ENCODE assay signal across 8 mouse cellular contexts in genomic region chr6:83317108-83317741, GRCm38 (mm10). TPM values are rescaled to one million over a fixed set of nuclear protein-coding genes. Genes with fewer than 3 reads are reported as not detected.
DNase-seq lines count a peak whose midpoint lies in the region; ATAC-seq and TF ChIP-seq lines count a peak whose summit lies in the region.

No protein-coding gene starts in this region.

- peak overlapping the region; percentile 80 for H3K4me3 ChIP-seq in forebrain, embryonic 13.5 days
- peak overlapping the region; percentile 95 for H3K4me3 ChIP-seq in liver, embryonic 16.5 days (ENCODE audit: low read depth, low read length)
- H3K4me3 ChIP-seq in neural tube, embryonic 12.5 days, result peak overlapping the region; percentile 91
- peak overlapping the region; percentile 86 for H3K4me3 ChIP-seq in stomach, postnatal 0 days (ENCODE audit: low read depth, low read length)

- intact Hi-C loops in heart, postnatal 10 days (cut with DNase I), result no loop called here

- H3K27ac ChIP-seq in forebrain, embryonic 13.5 days, result peak overlapping the region; percentile 71
- H3K27ac ChIP-seq in liver, embryonic 16.5 days (ENCODE audit: low read length), result peak overlapping the region; percentile 88
- no peak overlapping the region; the same call in 1 of the 2 replicates for H3K27ac ChIP-seq in neural tube, embryonic 12.5 days
- peak overlapping the region; percentile 53; the same call in 1 of the 2 replicates for H3K27ac ChIP-seq in stomach, postnatal 0 days (replicated peaks)

- peak overlapping the region; percentile 89 for H3K9ac ChIP-seq in forebrain, embryonic 13.5 days
- H3K9ac ChIP-seq in liver, embryonic 16.5 days (ENCODE audit: low read depth, low read length), result peak overlapping the region; percentile 93
- H3K9ac ChIP-seq in neural tube, embryonic 12.5 days, result peak overlapping the region; percentile 82
- H3K9ac ChIP-seq in stomach, postnatal 0 days (ENCODE audit: low read length), result peak overlapping the region; percentile 73

- DNase-seq in ES-CJ7 (ENCODE audit: low read depth, low spot score), result peak; percentile 95
- peak; percentile 93 to 94 for DNase-seq in heart, postnatal 10 days
- DNase-seq in large intestine, adult 2 months (ENCODE audit: low read depth, low spot score), result peak; percentile 61
- DNase-seq in stomach, postnatal 0 days (ENCODE audit: low spot score), result peak; percentile 91

- peaks cover 10% of the 10 kb centered on the region for H3K36me3 ChIP-seq in forebrain, embryonic 13.5 days (ENCODE audit: poor library complexity, severe bottlenecking)
- H3K36me3 ChIP-seq in liver, embryonic 16.5 days (ENCODE audit: control insufficient read depth, insufficient read depth), result peaks cover 10% of the 10 kb centered on the region
- peaks cover 9% of the 10 kb centered on the region; the same call in 1 of the 2 replicates for H3K36me3 ChIP-seq in neural tube, embryonic 12.5 days
- H3K36me3 ChIP-seq in stomach, postnatal 0 days (ENCODE audit: control insufficient read depth, insufficient read depth, low read length), result no peaks in the 10 kb centered on the region

- H3K4me1 ChIP-seq in forebrain, embryonic 13.5 days, result peaks cover 19% of the 10 kb centered on the region
- H3K4me1 ChIP-seq in liver, embryonic 16.5 days (ENCODE audit: control insufficient read depth, low read depth, low read length), result peaks cover 36% of the 10 kb centered on the region
- H3K4me1 ChIP-seq in neural tube, embryonic 12.5 days, result peaks cover 14% of the 10 kb centered on the region
- no peaks in the 10 kb centered on the region for H3K4me1 ChIP-seq in stomach, postnatal 0 days (replicated peaks; ENCODE audit: control insufficient read depth, insufficient read depth)

- under 1% methylated on average over 52 of the region's 52 CpGs for WGBS in forebrain, embryonic 13.5 days
- under 1% methylated on average over 52 of the region's 52 CpGs for WGBS in large intestine, adult 2 months
- WGBS in liver, embryonic 16.5 days (ENCODE audit: insufficient replicate concordance), result under 1% methylated on average over 52 of the region's 52 CpGs
- WGBS in neural tube, embryonic 12.5 days, result under 1% methylated on average over 52 of the region's 52 CpGs
- under 1% methylated on average over 52 of the region's 52 CpGs for WGBS in stomach, postnatal 0 days

- TF ChIP-seq CTCF in stomach, postnatal 0 days (IDR thresholded peaks at IDR 0.05; ENCODE audit: low read depth), result peak; percentile 73

- peak overlapping the region; percentile 84 for H3K4me2 ChIP-seq in forebrain, embryonic 13.5 days
- peak overlapping the region; percentile 78 for H3K4me2 ChIP-seq in liver, embryonic 16.5 days (ENCODE audit: low read depth, low read length)
- H3K4me2 ChIP-seq in neural tube, embryonic 12.5 days (replicated peaks), result peak overlapping the region; percentile 71
- peak overlapping the region; percentile 93 for H3K4me2 ChIP-seq in stomach, postnatal 0 days (replicated peaks; ENCODE audit: low read depth)

- H3K27me3 ChIP-seq in forebrain, embryonic 13.5 days, result no peaks in the 10 kb centered on the region
- no peaks in the 10 kb centered on the region for H3K27me3 ChIP-seq in liver, embryonic 16.5 days (ENCODE audit: control insufficient read depth, insufficient read depth, low read depth, low read length)
- H3K27me3 ChIP-seq in neural tube, embryonic 12.5 days (replicated peaks), result no peaks in the 10 kb centered on the region
- H3K27me3 ChIP-seq in stomach, postnatal 0 days (ENCODE audit: control insufficient read depth, insufficient read depth, low read length), result no peaks in the 10 kb centered on the region

- TF ChIP-seq EP300 in stomach, postnatal 0 days (optimal IDR thresholded peaks at IDR 0.05), result no peak

- no peaks in the 10 kb centered on the region for H3K9me3 ChIP-seq in forebrain, embryonic 13.5 days (replicated peaks)
- H3K9me3 ChIP-seq in liver, embryonic 16.5 days (replicated peaks; ENCODE audit: control insufficient read depth, low read length), result no peaks in the 10 kb centered on the region
- H3K9me3 ChIP-seq in neural tube, embryonic 12.5 days, result no peaks in the 10 kb centered on the region
- H3K9me3 ChIP-seq in stomach, postnatal 0 days (ENCODE audit: control insufficient read depth, low read length), result no peaks in the 10 kb centered on the region

- ATAC-seq in cerebellum, adult (ENCODE audit: insufficient number of reproducible peaks, low FRiP score, low TSS enrichment), result peak; percentile 100
- ATAC-seq in forebrain, embryonic 13.5 days, result peak; percentile 100
- peak; percentile 97 for ATAC-seq in liver, embryonic 16.5 days (ENCODE audit: low read depth)
- peak; percentile 99 for ATAC-seq in neural tube, embryonic 12.5 days (ENCODE audit: low FRiP score, low read depth)
- ATAC-seq in stomach, postnatal 0 days (ENCODE audit: low FRiP score, low TSS enrichment), result peak; percentile 94

RNA-seq across cellular contexts. Expression of gene Mthfd2, which starts 8.5 kb away (rescaled TPM):
- 29.4 and 32.5 TPM in 2 replicates for polyA plus RNA-seq in forebrain, embryonic 13.5 days (2015; fragmentation: Nextera tagmentation; extraction: Ambion mirVana)
- 1 to 10 TPM; 5.0 to 5.4 TPM for total RNA-seq in heart, postnatal 10 days (2021)
- polyA plus RNA-seq in large intestine, adult 2 months (2012; rRNA removed), result 7.6 and 9.6 TPM in 2 replicates
- 59.6 and 64.3 TPM in 2 replicates for polyA plus RNA-seq in liver, embryonic 16.5 days (2015; fragmentation: Nextera tagmentation; extraction: Ambion mirVana)
- polyA plus RNA-seq in neural tube, embryonic 12.5 days (2016; fragmentation: Nextera tagmentation; extraction: Ambion mirVana), result 30.8 and 33.1 TPM in 2 replicates
- 21.1 and 23.0 TPM in 2 replicates for polyA plus RNA-seq in stomach, postnatal 0 days (2015; fragmentation: Nextera tagmentation; extraction: Ambion mirVana)

RNA-seq across cellular contexts. Expression of gene Mob1a, which starts 8.6 kb away (rescaled TPM):
- 35.7 and 39.3 TPM in 2 replicates for polyA plus RNA-seq in forebrain, embryonic 13.5 days (2015; fragmentation: Nextera tagmentation; extraction: Ambion mirVana)
- total RNA-seq in heart, postnatal 10 days (2021), result 10 to 100 TPM; 30.5 to 35.1 TPM
- polyA plus RNA-seq in large intestine, adult 2 months (2012; rRNA removed), result 24.2 and 28.6 TPM in 2 replicates
- polyA plus RNA-seq in liver, embryonic 16.5 days (2015; fragmentation: Nextera tagmentation; extraction: Ambion mirVana), result 31.5 and 32.0 TPM in 2 replicates
- 46.4 and 48.5 TPM in 2 replicates for polyA plus RNA-seq in neural tube, embryonic 12.5 days (2016; fragmentation: Nextera tagmentation; extraction: Ambion mirVana)
- polyA plus RNA-seq in stomach, postnatal 0 days (2015; fragmentation: Nextera tagmentation; extraction: Ambion mirVana), result 31.0 and 32.5 TPM in 2 replicates

RNA-seq across cellular contexts. Expression of gene Bola3, which starts 31.7 kb away (rescaled TPM):
- 92.7 and 103 TPM in 2 replicates for polyA plus RNA-seq in forebrain, embryonic 13.5 days (2015; fragmentation: Nextera tagmentation; extraction: Ambion mirVana)
- 100 to 1,000 TPM; 235 to 249 TPM for total RNA-seq in heart, postnatal 10 days (2021)
- 13.7 and 17.4 TPM in 2 replicates for polyA plus RNA-seq in large intestine, adult 2 months (2012; rRNA removed)
- 196 and 234 TPM in 2 replicates for polyA plus RNA-seq in liver, embryonic 16.5 days (2015; fragmentation: Nextera tagmentation; extraction: Ambion mirVana)
- 92.1 and 93.5 TPM in 2 replicates for polyA plus RNA-seq in neural tube, embryonic 12.5 days (2016; fragmentation: Nextera tagmentation; extraction: Ambion mirVana)
- polyA plus RNA-seq in stomach, postnatal 0 days (2015; fragmentation: Nextera tagmentation; extraction: Ambion mirVana), result 156 and 162 TPM in 2 replicates
